Mouse (Mus musculus) bone marrow macrophage, adult 2 months (primary cell): ENCODE measurements around the gene Myo1h.

Experiments used
- CTCF ChIP-seq: IDR thresholded peaks from 2 replicates; pipeline ENCODE4 v1.5.1; 2012; ENCODE audit warnings: low read depth, mild to moderate bottlenecking, low read length, moderate library complexity
- POLR2A ChIP-seq: IDR thresholded peaks from 2 replicates; pipeline ENCODE4 v1.6.1; 2012; ENCODE audit warnings: mild to moderate bottlenecking, low read depth, low read length, borderline replicate concordance

DNA sequence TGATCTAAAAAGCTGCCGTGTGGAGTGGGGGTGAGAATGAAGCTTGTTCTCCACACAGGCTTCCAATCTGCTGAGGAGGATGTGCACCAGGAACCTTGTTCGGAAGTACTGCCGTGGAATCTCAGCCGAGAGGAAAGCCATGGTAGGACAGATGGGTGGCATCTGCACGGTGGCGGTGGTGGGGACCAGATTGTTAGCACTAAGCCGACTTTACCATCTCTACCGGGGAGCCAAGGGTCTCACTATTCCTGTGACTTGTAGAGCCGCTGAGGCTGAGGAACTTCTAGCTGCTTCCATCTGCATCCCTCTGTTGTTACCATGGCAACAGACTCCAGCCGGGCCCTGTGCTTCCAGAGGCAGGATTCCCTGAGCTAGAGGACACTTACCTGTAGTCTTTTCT is 69.9 kb downstream of the Myo1h start:
- TF ChIP-seq CTCF (no peak), POLR2A (no peak)
